Mouse (Mus musculus) cerebellum, adult 11 months (tissue): ENCODE results near the gene Emc10.

Source experiments
- DNase-seq: peaks from one replicate; pipeline ENCODE4 v3.0.0; 2022

Gene Emc10

GRCm38 (mm10) chr7:44484109-44484508 lies 12.2 kb downstream of the Emc10 start:
- DNase-seq, result no peak

GRCm38 (mm10) chr7:44482836-44483435 lies 13.4 kb downstream of the Emc10 start:
- DNase-seq, result no peak

GRCm38 (mm10) chr7:44475046-44475614 lies 21.2 kb downstream of the Emc10 start:
- DNase-seq, result no peak

- DNase-seq, result no peak
Observed at GRCm38 (mm10) chr7:44474419-44474818, 21.9 kb downstream of the Emc10 start.

- DNase-seq, result peak; percentile 47
Observed at GRCm38 (mm10) chr7:44472961-44473646, 23.2 kb downstream of the Emc10 start.

- peak; percentile 18 for DNase-seq
Observed at GRCm38 (mm10) chr7:44472558-44472885, 23.8 kb downstream of the Emc10 start.

- DNase-seq, result peak; percentile 36
Observed at GRCm38 (mm10) chr7:44471880-44472557, 24.3 kb downstream of the Emc10 start.

- DNase-seq, result peak; percentile 30
Observed at GRCm38 (mm10) chr7:44470696-44471612, 25.4 kb downstream of the Emc10 start.

- peak; percentile 25 for DNase-seq
Observed at GRCm38 (mm10) chr7:44469677-44470675, 26.4 kb downstream of the Emc10 start.

GRCm38 (mm10) chr7:44468644-44469285 lies 27.6 kb downstream of the Emc10 start:
- DNase-seq, result peak; percentile 47

- DNase-seq, result peak; percentile 92
Observed at GRCm38 (mm10) chr7:44467811-44468411, 28.4 kb downstream of the Emc10 start, which contains the start of gene Josd2. Gene Josd2 (plus strand): TSS chr7:44467980.

- peak; percentile 59 for DNase-seq
Observed at GRCm38 (mm10) chr7:44466888-44467311, 29.4 kb downstream of the Emc10 start.

- DNase-seq, result peak; percentile 46
Observed at GRCm38 (mm10) chr7:44466006-44466887, 30.1 kb downstream of the Emc10 start.

GRCm38 (mm10) chr7:44465111-44465510 lies 31.2 kb downstream of the Emc10 start, which contains the start of gene Aspdh:
Gene Aspdh (plus strand): TSS chr7:44465391.
- peak; percentile 50 for DNase-seq

- peak; percentile 94 for DNase-seq
Observed at GRCm38 (mm10) chr7:44464511-44464910, 31.8 kb downstream of the Emc10 start.

GRCm38 (mm10) chr7:44463556-44464225 lies 32.6 kb downstream of the Emc10 start:
- peak; percentile 44 for DNase-seq

GRCm38 (mm10) chr7:44463056-44463425 lies 33.3 kb downstream of the Emc10 start:
- DNase-seq, result peak; percentile 24

- peak; percentile 66 for DNase-seq
Observed at GRCm38 (mm10) chr7:44462218-44463055, 33.9 kb downstream of the Emc10 start.
